Mouse (Mus musculus) intestine, embryonic 16.5 days (tissue): Measurements from ENCODE around the gene Map3k7cl. TPM values are rescaled to one million over a fixed set of nuclear protein-coding genes. Genes with fewer than 3 reads are reported as not detected.

Experiments
- ATAC-seq: fragments of 200-750 bp; cut with Nextera tagmentation; 2 replicates; pipeline ENCODE4 v1.8.0; 2017; ENCODE audit warnings: moderate TSS enrichment, moderate library complexity
- H3K27ac ChIP-seq: fragments of 300-500 bp; sonication (generic); 2 replicates; pipeline ENCODE4 v1.5.1; 2014; ENCODE audit warnings: mild to moderate bottlenecking, low read length
- H3K27me3 ChIP-seq: fragments of 300-500 bp; sonication (generic); replicated peaks from 2 replicates; pipeline ENCODE4 v1.6.1; 2014; ENCODE audit warnings: low read length, control low read depth, mixed read lengths; ENCODE audit not compliant: control insufficient read depth, insufficient read depth
- H3K36me3 ChIP-seq: fragments of 300-500 bp; sonication (generic); 2 replicates; pipeline ENCODE4 v1.6.1; 2014; ENCODE audit warnings: low read length, control low read depth; ENCODE audit not compliant: control insufficient read depth, insufficient read depth
- H3K4me1 ChIP-seq: fragments of 300-500 bp; sonication (generic); 2 replicates; pipeline ENCODE4 v1.6.1; 2014; ENCODE audit warnings: low read length, control low read depth, mixed read lengths; ENCODE audit not compliant: control insufficient read depth, insufficient read depth
- H3K4me2 ChIP-seq: fragments of 300-500 bp; sonication (generic); 2 replicates; pipeline ENCODE4 v1.6.1; 2014; ENCODE audit warnings: low read depth, low read length, control low read depth
- H3K4me3 ChIP-seq: fragments of 300-500 bp; sonication (generic); 2 replicates; pipeline ENCODE4 v1.5.1; 2014; ENCODE audit warnings: mild to moderate bottlenecking, low read length
- H3K9ac ChIP-seq: fragments of 300-500 bp; sonication (generic); 2 replicates; pipeline ENCODE4 v1.6.1; 2014; ENCODE audit warnings: low read depth, low read length
- H3K9me3 ChIP-seq: fragments of 300-500 bp; sonication (generic); 2 replicates; pipeline ENCODE4 v1.6.1; 2016; ENCODE audit warnings: low read length, control low read depth; ENCODE audit not compliant: control insufficient read depth
- WGBS: fragments of 180-500 bp; shearing (Covaris S2); extraction: QIAGEN DNeasy Blood & Tissue Kit; methylation state at CpG from one replicate; pipeline ENCODE4 v1.1.7; 2014; 5-methylcytosine and 5-hydroxymethylcytosine counted together
- polyA plus RNA-seq: library from polyadenylated mRNA; unstranded; fragments of >200 nt; fragmentation: Nextera tagmentation; extraction: Ambion mirVana; gene quantifications from 2 replicates; pipeline ENCODE4 v1.2.1, GENCODE M21; 2015

The Map3k7cl gene
- polyA plus RNA-seq, 1 experiment from 2014 or later, result 0.44 TPM

GRCm38 (mm10) chr16:87623881-87624280 is 70.8 kb downstream of the Map3k7cl start:
- Histone ChIP-seq H3K27ac (no peak overlapping the region), H3K9ac (no peak overlapping the region), H3K27me3 (no peaks in the 10 kb centered on the region), H3K4me3 (no peak overlapping the region), H3K36me3 (no peaks in the 10 kb centered on the region; the same call in 1 of the 2 replicates), H3K4me1 (no peaks in the 10 kb centered on the region), H3K9me3 (peaks cover 10% of the 10 kb centered on the region), H3K4me2 (no peak overlapping the region)
- WGBS, result 91% methylated on average over 5 of the region's 5 CpGs
- ATAC-seq, result no peak

- no peak overlapping the region for H3K9ac ChIP-seq
- WGBS, result 86% methylated on average over 2 of the region's 2 CpGs
- H3K36me3 ChIP-seq, result no peaks in the 10 kb centered on the region; the same call in 1 of the 2 replicates
- H3K27me3 ChIP-seq, result no peaks in the 10 kb centered on the region
- no peak overlapping the region; the same call in 1 of the 2 replicates for H3K27ac ChIP-seq
- H3K4me1 ChIP-seq, result no peaks in the 10 kb centered on the region
- no peak overlapping the region for H3K4me3 ChIP-seq
- H3K9me3 ChIP-seq, result peaks cover 10% of the 10 kb centered on the region
- no peak for ATAC-seq
- no peak overlapping the region for H3K4me2 ChIP-seq
These were observed 71.8 kb downstream of the Map3k7cl start for GRCm38 (mm10) chr16:87624937-87625336.

- Histone ChIP-seq H3K4me3 (no peak overlapping the region), H3K4me2 (no peak overlapping the region), H3K9me3 (peaks cover 10% of the 10 kb centered on the region), H3K27me3 (no peaks in the 10 kb centered on the region), H3K4me1 (no peaks in the 10 kb centered on the region), H3K9ac (no peak overlapping the region), H3K36me3 (no peaks in the 10 kb centered on the region; the same call in 1 of the 2 replicates), H3K27ac (no peak overlapping the region)
- 51% methylated on average over 3 of the region's 3 CpGs for WGBS
- ATAC-seq, result peak; percentile 66
These were observed 72.2 kb downstream of the Map3k7cl start for GRCm38 (mm10) chr16:87625341-87625740.

- Histone ChIP-seq H3K36me3 (no peaks in the 10 kb centered on the region; the same call in 1 of the 2 replicates), H3K27me3 (no peaks in the 10 kb centered on the region), H3K9ac (no peak overlapping the region), H3K4me3 (no peak overlapping the region), H3K4me2 (no peak overlapping the region), H3K4me1 (no peaks in the 10 kb centered on the region), H3K9me3 (peaks cover 10% of the 10 kb centered on the region), H3K27ac (no peak overlapping the region)
- ATAC-seq, result no peak
- WGBS, result 97% methylated on average over 8 of the region's 8 CpGs
These were observed 72.7 kb downstream of the Map3k7cl start for GRCm38 (mm10) chr16:87625816-87626215.

GRCm38 (mm10) chr16:87626696-87627095 is 73.6 kb downstream of the Map3k7cl start:
- H3K9me3 ChIP-seq, result peaks cover 10% of the 10 kb centered on the region
- 94% methylated on average over 4 of the region's 4 CpGs for WGBS
- no peaks in the 10 kb centered on the region; the same call in 1 of the 2 replicates for H3K36me3 ChIP-seq
- no peak for ATAC-seq
- no peaks in the 10 kb centered on the region for H3K27me3 ChIP-seq
- no peaks in the 10 kb centered on the region for H3K4me1 ChIP-seq
- H3K27ac ChIP-seq, result no peak overlapping the region
- no peak overlapping the region for H3K9ac ChIP-seq
- H3K4me3 ChIP-seq, result no peak overlapping the region
- no peak overlapping the region for H3K4me2 ChIP-seq

- H3K27me3 ChIP-seq, result no peaks in the 10 kb centered on the region
- H3K4me1 ChIP-seq, result peaks cover 3% of the 10 kb centered on the region; the same call in 1 of the 2 replicates
- no peaks in the 10 kb centered on the region for H3K9me3 ChIP-seq
- H3K27ac ChIP-seq, result no peak overlapping the region
- H3K4me2 ChIP-seq, result no peak overlapping the region
- H3K9ac ChIP-seq, result no peak overlapping the region
- no peak overlapping the region for H3K4me3 ChIP-seq
- ATAC-seq, result no peak
- no peaks in the 10 kb centered on the region for H3K36me3 ChIP-seq
These were observed 81.6 kb downstream of the Map3k7cl start for GRCm38 (mm10) chr16:87634709-87635108.

GRCm38 (mm10) chr16:87635213-87635755 is 82.2 kb downstream of the Map3k7cl start:
- Histone ChIP-seq H3K4me2 (no peak overlapping the region), H3K4me3 (no peak overlapping the region), H3K4me1 (peaks cover 3% of the 10 kb centered on the region; the same call in 1 of the 2 replicates), H3K27me3 (no peaks in the 10 kb centered on the region), H3K9me3 (no peaks in the 10 kb centered on the region), H3K36me3 (no peaks in the 10 kb centered on the region), H3K27ac (no peak overlapping the region), H3K9ac (no peak overlapping the region)
- no peak for ATAC-seq
- 86% methylated on average over 6 of the region's 6 CpGs for WGBS

GRCm38 (mm10) chr16:87635841-87636240 is 82.7 kb downstream of the Map3k7cl start:
- H3K4me3 ChIP-seq, result no peak overlapping the region
- no peaks in the 10 kb centered on the region for H3K36me3 ChIP-seq
- no peaks in the 10 kb centered on the region for H3K27me3 ChIP-seq
- H3K4me2 ChIP-seq, result no peak overlapping the region
- peak overlapping the region; percentile 14; the same call in 1 of the 2 replicates for H3K27ac ChIP-seq
- no peak overlapping the region for H3K9ac ChIP-seq
- H3K9me3 ChIP-seq, result no peaks in the 10 kb centered on the region
- peaks cover 3% of the 10 kb centered on the region; the same call in 1 of the 2 replicates for H3K4me1 ChIP-seq
- 56% methylated on average over 4 of the region's 4 CpGs for WGBS
- no peak for ATAC-seq

GRCm38 (mm10) chr16:87638098-87638497 is 85.0 kb downstream of the Map3k7cl start:
- H3K4me3 ChIP-seq, result no peak overlapping the region
- WGBS, result 64% methylated on average over 1 of the region's 1 CpGs

GRCm38 (mm10) chr16:87642234-87642633 is 89.1 kb downstream of the Map3k7cl start:
- WGBS, result 88% methylated on average over 7 of the region's 7 CpGs
- Histone ChIP-seq H3K36me3 (no peaks in the 10 kb centered on the region), H3K4me2 (no peak overlapping the region), H3K27ac (no peak overlapping the region), H3K4me3 (no peak overlapping the region), H3K4me1 (peaks cover 3% of the 10 kb centered on the region), H3K9ac (no peak overlapping the region), H3K27me3 (no peaks in the 10 kb centered on the region), H3K9me3 (no peaks in the 10 kb centered on the region)
- no peak for ATAC-seq

More at GRCm38 (mm10) chr16:87638098-87638497, 85.0 kb downstream of the Map3k7cl start:
- peaks cover 3% of the 10 kb centered on the region; the same call in 1 of the 2 replicates for H3K4me1 ChIP-seq
- no peak overlapping the region for H3K4me2 ChIP-seq
- H3K9me3 ChIP-seq, result no peaks in the 10 kb centered on the region
- H3K27ac ChIP-seq, result no peak overlapping the region
- H3K27me3 ChIP-seq, result no peaks in the 10 kb centered on the region
- no peaks in the 10 kb centered on the region for H3K36me3 ChIP-seq
- no peak overlapping the region for H3K9ac ChIP-seq
- ATAC-seq, result no peak
